Mouse (Mus musculus): ENCODE measurements at regions not wholly inside any gene's neighbourhood (a gene's known extent, or its start where the extent isn't known, plus 50 kb on each side); places are given as distances from the start of the nearest gene placed in this dataset.
A peak's percentile ranks its signal among the peaks of the same experiment; 100 is the strongest.

DNA sequence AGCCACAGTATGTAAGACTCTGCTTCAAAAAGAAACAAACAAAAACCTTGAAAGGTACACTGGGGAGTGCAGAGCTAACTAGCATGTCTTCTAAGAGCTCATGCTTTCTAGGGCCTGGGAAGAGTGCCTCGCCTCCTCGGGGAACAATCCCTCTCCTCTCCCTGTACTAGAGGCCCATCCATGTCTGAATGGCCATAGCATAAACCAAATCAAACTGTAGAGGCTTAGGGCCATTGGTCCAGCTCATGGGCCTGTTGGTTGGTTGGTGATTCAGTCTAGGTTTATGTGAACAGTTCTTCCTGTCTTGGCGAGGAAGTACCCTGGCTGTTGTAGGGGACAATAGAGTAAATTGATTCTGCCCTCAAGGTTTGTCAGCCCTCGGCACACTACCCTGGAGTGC is 151.0 kb downstream of the Wdr11 start:
- Histone ChIP-seq H3K9ac (ENCODE audit: low read depth, low read length) (no peak overlapping the region), H3K36me3 (ENCODE audit: control insufficient read depth, insufficient read depth, low read length) (no peaks in the 10 kb centered on the region), H3K4me3 (ENCODE audit: low read depth, low read length) (no peak overlapping the region), H3K9me3 (ENCODE audit: control insufficient read depth, low read length) (no peaks in the 10 kb centered on the region), H3K27ac (replicated peaks; ENCODE audit: low read depth, low read length) (no peak overlapping the region), H3K27me3 (replicated peaks; ENCODE audit: control insufficient read depth, insufficient read depth, low read length) (no peaks in the 10 kb centered on the region), H3K4me1 (ENCODE audit: control insufficient read depth, insufficient read depth, low read length) (peaks cover 27% of the 10 kb centered on the region), H3K4me2 (ENCODE audit: low read depth, low read length) (no peak overlapping the region)
- DNase-seq (ENCODE audit: low spot score), result no peak
- 74% methylated on average over 4 of the region's 4 CpGs for WGBS
- ATAC-seq (ENCODE audit: low read depth), result no peak

- no peaks in the 10 kb centered on the region for H3K27me3 ChIP-seq (replicated peaks; ENCODE audit: control insufficient read depth, insufficient read depth, low read length)
- peaks cover 27% of the 10 kb centered on the region for H3K4me1 ChIP-seq (ENCODE audit: control insufficient read depth, insufficient read depth, low read length)
- peak overlapping the region; percentile 64 for H3K27ac ChIP-seq (replicated peaks; ENCODE audit: low read depth, low read length)
- ATAC-seq (ENCODE audit: low read depth), result 0 out of 2 replicates have a peak, but pooled peaks have one; percentile 18
- WGBS, result 20% methylated on average over 16 of the region's 16 CpGs
- no peaks in the 10 kb centered on the region for H3K36me3 ChIP-seq (ENCODE audit: control insufficient read depth, insufficient read depth, low read length)
- no peak overlapping the region for H3K9ac ChIP-seq (ENCODE audit: low read depth, low read length)
- H3K4me3 ChIP-seq (ENCODE audit: low read depth, low read length), result no peak overlapping the region
- no peaks in the 10 kb centered on the region for H3K9me3 ChIP-seq (ENCODE audit: control insufficient read depth, low read length)
- DNase-seq (ENCODE audit: low spot score), result peak; percentile 70
- peak overlapping the region; percentile 28 for H3K4me2 ChIP-seq (ENCODE audit: low read depth, low read length)
Observed at GRCm38 (mm10) chr7:129743955-129744666, 152.4 kb downstream of the Wdr11 start.

- 69% methylated on average over 5 of the region's 5 CpGs for WGBS
- no peak for DNase-seq (ENCODE audit: low spot score)
- no peak overlapping the region for H3K4me2 ChIP-seq (ENCODE audit: low read depth, low read length)
- no peak for ATAC-seq (ENCODE audit: low read depth)
- H3K9ac ChIP-seq (ENCODE audit: low read depth, low read length), result no peak overlapping the region
- peak overlapping the region; percentile 50; the same call in 1 of the 2 replicates for H3K27ac ChIP-seq (replicated peaks; ENCODE audit: low read depth, low read length)
- H3K4me3 ChIP-seq (ENCODE audit: low read depth, low read length), result no peak overlapping the region
- no peaks in the 10 kb centered on the region for H3K36me3 ChIP-seq (ENCODE audit: control insufficient read depth, insufficient read depth, low read length)
- no peaks in the 10 kb centered on the region for H3K9me3 ChIP-seq (ENCODE audit: control insufficient read depth, low read length)
- H3K4me1 ChIP-seq (ENCODE audit: control insufficient read depth, insufficient read depth, low read length), result peaks cover 32% of the 10 kb centered on the region
- no peaks in the 10 kb centered on the region for H3K27me3 ChIP-seq (replicated peaks; ENCODE audit: control insufficient read depth, insufficient read depth, low read length)
Observed at GRCm38 (mm10) chr7:129746639-129747038, 155.0 kb downstream of the Wdr11 start.

DNA sequence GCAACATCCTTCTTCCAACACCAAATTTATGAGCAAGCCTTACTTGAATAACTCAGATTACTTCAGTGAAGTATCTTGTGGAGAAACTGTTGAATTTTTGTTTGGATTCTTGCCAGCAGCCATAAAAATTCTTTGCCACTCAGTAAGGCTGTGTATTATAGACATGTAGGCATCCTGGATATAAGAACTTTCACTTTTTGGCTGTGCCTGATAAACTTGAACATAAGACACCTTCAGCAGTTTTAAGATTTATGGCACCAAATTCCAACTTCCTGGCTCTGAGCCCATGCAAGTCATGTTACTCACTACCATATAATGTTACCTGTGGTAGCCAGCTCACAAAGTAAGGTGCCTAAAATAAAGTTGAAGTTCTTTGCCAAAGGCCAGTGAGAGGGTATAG is 159.3 kb downstream of the Wdr11 start:
- Histone ChIP-seq H3K9me3 (ENCODE audit: control insufficient read depth, low read length) (no peaks in the 10 kb centered on the region), H3K4me3 (ENCODE audit: low read depth, low read length) (no peak overlapping the region), H3K27ac (replicated peaks; ENCODE audit: low read depth, low read length) (peak overlapping the region; percentile 64), H3K4me2 (ENCODE audit: low read depth, low read length) (no peak overlapping the region), H3K9ac (ENCODE audit: low read depth, low read length) (no peak overlapping the region), H3K4me1 (ENCODE audit: control insufficient read depth, insufficient read depth, low read length) (peaks cover 19% of the 10 kb centered on the region), H3K36me3 (ENCODE audit: control insufficient read depth, insufficient read depth, low read length) (no peaks in the 10 kb centered on the region), H3K27me3 (replicated peaks; ENCODE audit: control insufficient read depth, insufficient read depth, low read length) (no peaks in the 10 kb centered on the region)
- ATAC-seq (ENCODE audit: low read depth) (no peak), DNase-seq (ENCODE audit: low spot score) (no peak)

DNA sequence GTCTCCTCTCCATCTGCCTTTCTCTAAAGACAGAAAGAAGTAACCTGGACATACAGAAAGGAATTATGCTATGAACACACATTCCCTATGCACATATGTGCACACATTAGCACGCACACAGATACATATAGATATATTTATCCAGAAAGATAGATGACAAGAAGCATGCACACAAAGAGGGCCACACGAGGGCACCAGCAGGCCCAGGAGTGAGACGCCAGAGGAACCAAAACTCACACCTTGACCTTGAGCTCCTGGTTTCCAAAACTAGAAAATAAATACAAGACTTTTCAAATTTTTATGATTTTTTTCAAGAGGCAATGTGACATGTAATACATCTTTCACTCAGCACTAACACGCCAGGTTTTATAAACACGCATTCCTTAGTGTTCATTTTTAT is 163.1 kb downstream of the Wdr11 start:
- H3K9ac ChIP-seq (ENCODE audit: low read depth, low read length), result no peak overlapping the region
- ATAC-seq (ENCODE audit: low read depth) (no peak), DNase-seq (ENCODE audit: low spot score) (no peak)
- no peaks in the 10 kb centered on the region for H3K36me3 ChIP-seq (ENCODE audit: control insufficient read depth, insufficient read depth, low read length)
- WGBS, result 66% methylated on average over 5 of the region's 5 CpGs
- no peak overlapping the region for H3K27ac ChIP-seq (replicated peaks; ENCODE audit: low read depth, low read length)
- peaks cover 12% of the 10 kb centered on the region; the same call in 1 of the 2 replicates for H3K4me1 ChIP-seq (ENCODE audit: control insufficient read depth, insufficient read depth, low read length)
- no peak overlapping the region for H3K4me2 ChIP-seq (ENCODE audit: low read depth, low read length)
- no peaks in the 10 kb centered on the region for H3K9me3 ChIP-seq (ENCODE audit: control insufficient read depth, low read length)
- no peaks in the 10 kb centered on the region for H3K27me3 ChIP-seq (replicated peaks; ENCODE audit: control insufficient read depth, insufficient read depth, low read length)
- no peak overlapping the region for H3K4me3 ChIP-seq (ENCODE audit: low read depth, low read length)

GRCm38 (mm10) chr7:129756138-129756537 is 164.5 kb downstream of the Wdr11 start:
- H3K4me1 ChIP-seq (ENCODE audit: control insufficient read depth, insufficient read depth, low read length), result peaks cover 15% of the 10 kb centered on the region; the same call in 1 of the 2 replicates
- no peaks in the 10 kb centered on the region for H3K36me3 ChIP-seq (ENCODE audit: control insufficient read depth, insufficient read depth, low read length)
- H3K4me3 ChIP-seq (ENCODE audit: low read depth, low read length), result no peak overlapping the region
- no peak for ATAC-seq (ENCODE audit: low read depth)
- H3K27ac ChIP-seq (replicated peaks; ENCODE audit: low read depth, low read length), result no peak overlapping the region
- WGBS, result 84% methylated on average over 6 of the region's 6 CpGs
- H3K4me2 ChIP-seq (ENCODE audit: low read depth, low read length), result no peak overlapping the region
- no peak for DNase-seq (ENCODE audit: low spot score)
- H3K27me3 ChIP-seq (replicated peaks; ENCODE audit: control insufficient read depth, insufficient read depth, low read length), result no peaks in the 10 kb centered on the region
- no peak overlapping the region for H3K9ac ChIP-seq (ENCODE audit: low read depth, low read length)
- no peaks in the 10 kb centered on the region for H3K9me3 ChIP-seq (ENCODE audit: control insufficient read depth, low read length)

- Histone ChIP-seq H3K27ac (replicated peaks; ENCODE audit: low read depth, low read length) (no peak overlapping the region; the same call in 1 of the 2 replicates), H3K9me3 (ENCODE audit: control insufficient read depth, low read length) (no peaks in the 10 kb centered on the region), H3K4me2 (ENCODE audit: low read depth, low read length) (no peak overlapping the region), H3K27me3 (replicated peaks; ENCODE audit: control insufficient read depth, insufficient read depth, low read length) (no peaks in the 10 kb centered on the region), H3K9ac (ENCODE audit: low read depth, low read length) (no peak overlapping the region), H3K4me3 (ENCODE audit: low read depth, low read length) (no peak overlapping the region), H3K36me3 (ENCODE audit: control insufficient read depth, insufficient read depth, low read length) (no peaks in the 10 kb centered on the region), H3K4me1 (ENCODE audit: control insufficient read depth, insufficient read depth, low read length) (peaks cover 14% of the 10 kb centered on the region; the same call in 1 of the 2 replicates)
- WGBS, result 52% methylated on average over 4 of the region's 4 CpGs
- ATAC-seq (ENCODE audit: low read depth) (no peak), DNase-seq (ENCODE audit: low spot score) (no peak)
Observed at GRCm38 (mm10) chr7:129759848-129760247, 168.2 kb downstream of the Wdr11 start.

DNA sequence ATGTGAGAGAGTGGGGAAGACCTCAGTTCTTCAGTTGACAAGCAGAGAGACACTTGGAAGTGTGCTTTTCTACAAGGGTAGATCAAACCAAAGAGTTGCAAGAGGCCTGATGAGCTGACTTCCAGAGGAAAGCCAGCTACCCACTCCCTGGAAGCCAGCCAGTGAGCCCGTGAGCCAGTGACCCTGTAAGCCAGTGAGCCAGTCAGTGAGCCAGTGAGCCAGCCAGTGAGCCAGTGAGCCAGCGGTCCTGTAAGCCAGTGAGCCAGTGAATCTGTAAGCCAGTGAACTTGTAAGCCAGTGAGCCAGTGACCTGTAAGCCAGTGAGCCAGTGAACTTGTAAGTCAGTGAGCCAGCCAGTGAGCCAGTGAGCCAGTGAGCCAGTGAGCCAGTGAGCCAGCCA is 168.7 kb downstream of the Wdr11 start:
- H3K4me2 ChIP-seq (ENCODE audit: low read depth, low read length), result no peak overlapping the region
- ATAC-seq (ENCODE audit: low read depth), result no peak
- no peak overlapping the region for H3K4me3 ChIP-seq (ENCODE audit: low read depth, low read length)
- H3K9me3 ChIP-seq (ENCODE audit: control insufficient read depth, low read length), result no peaks in the 10 kb centered on the region
- 83% methylated on average over 2 of the region's 2 CpGs for WGBS
- H3K36me3 ChIP-seq (ENCODE audit: control insufficient read depth, insufficient read depth, low read length), result no peaks in the 10 kb centered on the region
- DNase-seq (ENCODE audit: low spot score), result no peak
- no peak overlapping the region; the same call in 1 of the 2 replicates for H3K27ac ChIP-seq (replicated peaks; ENCODE audit: low read depth, low read length)
- H3K9ac ChIP-seq (ENCODE audit: low read depth, low read length), result no peak overlapping the region
- H3K4me1 ChIP-seq (ENCODE audit: control insufficient read depth, insufficient read depth, low read length), result peaks cover 14% of the 10 kb centered on the region; the same call in 1 of the 2 replicates
- no peaks in the 10 kb centered on the region for H3K27me3 ChIP-seq (replicated peaks; ENCODE audit: control insufficient read depth, insufficient read depth, low read length)

DNA sequence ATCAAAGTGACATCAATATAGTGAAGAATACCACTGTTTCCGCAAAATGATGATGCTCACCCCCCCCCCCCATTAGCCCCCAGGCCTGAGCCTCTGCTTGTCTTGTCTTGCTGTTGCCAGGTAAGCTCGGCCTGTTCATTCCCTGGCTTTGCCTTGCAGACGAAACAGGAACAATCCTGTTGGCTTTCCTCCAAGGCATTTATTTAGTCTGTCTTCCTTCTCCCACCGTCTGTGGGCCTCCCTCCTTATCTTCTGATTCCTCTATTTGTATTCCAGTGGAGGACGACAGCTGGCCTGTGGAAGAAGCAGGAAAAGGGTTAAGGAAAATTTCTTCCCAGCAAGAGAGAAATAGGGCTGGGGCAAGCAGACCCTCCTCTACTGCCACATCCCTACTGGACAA is 172.1 kb downstream of the Wdr11 start:
- H3K4me3 ChIP-seq (ENCODE audit: low read depth, low read length), result no peak overlapping the region
- no peaks in the 10 kb centered on the region for H3K36me3 ChIP-seq (ENCODE audit: control insufficient read depth, insufficient read depth, low read length)
- no peak overlapping the region for H3K9ac ChIP-seq (ENCODE audit: low read depth, low read length)
- DNase-seq (ENCODE audit: low spot score), result peak; percentile 81
- no peak overlapping the region for H3K4me2 ChIP-seq (ENCODE audit: low read depth, low read length)
- peaks cover 16% of the 10 kb centered on the region; the same call in 1 of the 2 replicates for H3K4me1 ChIP-seq (ENCODE audit: control insufficient read depth, insufficient read depth, low read length)
- H3K27me3 ChIP-seq (replicated peaks; ENCODE audit: control insufficient read depth, insufficient read depth, low read length), result no peaks in the 10 kb centered on the region
- no peaks in the 10 kb centered on the region for H3K9me3 ChIP-seq (ENCODE audit: control insufficient read depth, low read length)
- peak overlapping the region; percentile 25 for H3K27ac ChIP-seq (replicated peaks; ENCODE audit: low read depth, low read length)
- no peak for ATAC-seq (ENCODE audit: low read depth)
- WGBS, result 32% methylated on average over 5 of the region's 5 CpGs
